Mouse (Mus musculus): ENCODE data around the gene R3hdm2.

R3hdm2 gene

GRCm38 (mm10) chr10:127519041-127519701 lies 139.0 kb downstream of the R3hdm2 start:
- DNase-seq (ENCODE audit: low spot score) = no peak

- DNase-seq (ENCODE audit: low spot score) = no peak
Observed at GRCm38 (mm10) chr10:127519903-127520713, 140.0 kb downstream of the R3hdm2 start.

- no peak for DNase-seq (ENCODE audit: low spot score)
Observed at GRCm38 (mm10) chr10:127520714-127521357, 140.7 kb downstream of the R3hdm2 start.

GRCm38 (mm10) chr10:127521611-127522080 lies 141.5 kb downstream of the R3hdm2 start:
- no peak for DNase-seq (ENCODE audit: low spot score)

DNA sequence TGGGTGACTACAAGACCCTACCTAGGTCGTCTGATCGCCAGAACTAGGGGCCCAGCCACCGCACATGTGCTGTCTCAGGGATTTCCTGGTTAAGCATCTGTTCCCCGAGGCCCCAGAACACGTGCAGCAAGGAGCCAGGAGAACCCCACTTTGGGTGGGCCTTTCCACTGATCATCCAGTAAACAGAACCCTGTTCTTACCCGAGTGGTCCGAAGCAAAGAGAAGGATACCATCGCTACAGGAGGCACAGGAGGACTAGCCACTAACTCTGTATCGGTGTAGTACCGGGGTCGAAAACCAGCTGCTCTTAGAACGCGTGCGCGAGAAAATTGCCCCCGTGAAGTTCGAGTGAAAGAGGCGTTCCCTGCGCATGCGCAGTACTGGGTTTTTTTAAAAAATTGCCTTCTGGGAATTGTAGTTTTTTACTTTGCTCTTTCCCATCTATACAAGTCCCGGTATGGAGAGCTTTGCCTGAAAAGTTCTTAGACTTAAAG lies 142.0 kb downstream of the R3hdm2 start, which contains the start of gene Shmt2:
Shmt2 (minus strand) TSS at position 357 of the 494 bp plus-strand sequence.
- DNase-seq (ENCODE audit: low spot score) = peak; percentile 76

- no peak for DNase-seq (ENCODE audit: low spot score)
Observed at GRCm38 (mm10) chr10:127524646-127525255, 144.6 kb downstream of the R3hdm2 start.

DNA sequence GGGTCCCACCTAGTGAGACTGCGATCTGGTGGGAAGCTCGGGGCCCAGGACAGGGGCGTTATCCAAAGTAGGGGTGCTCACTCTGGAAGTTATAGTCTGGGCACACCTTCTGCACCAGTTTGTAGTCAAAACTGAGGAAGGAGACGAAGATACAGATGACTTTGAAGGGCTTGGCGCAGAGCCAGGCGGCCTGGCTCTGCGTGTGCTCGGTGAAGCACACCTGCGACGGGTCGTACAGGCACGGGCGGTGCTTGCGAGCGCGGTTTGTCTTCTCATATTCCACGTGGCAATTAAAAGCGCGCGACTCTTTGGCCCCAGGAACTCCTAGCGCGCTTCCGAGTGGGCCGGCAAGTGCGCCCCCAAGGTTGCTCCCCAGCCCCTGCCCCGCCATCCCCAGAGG lies 145.9 kb downstream of the R3hdm2 start:
- DNase-seq (ENCODE audit: low spot score) = no peak

GRCm38 (mm10) chr10:127526681-127527080 lies 146.6 kb downstream of the R3hdm2 start:
- peak; percentile 56 for DNase-seq (ENCODE audit: low spot score)

- no peak for DNase-seq (ENCODE audit: low spot score)
Observed at GRCm38 (mm10) chr10:127527481-127527880, 147.4 kb downstream of the R3hdm2 start.

GRCm38 (mm10) chr10:127530945-127531344 lies 150.8 kb downstream of the R3hdm2 start:
- DNase-seq (ENCODE audit: low spot score) = no peak

- no peak for DNase-seq (ENCODE audit: low spot score)
Observed at GRCm38 (mm10) chr10:127531548-127531947, 151.4 kb downstream of the R3hdm2 start.

GRCm38 (mm10) chr10:127534036-127534928 lies 154.2 kb downstream of the R3hdm2 start, which contains the start of gene Nxph4:
Nxph4 (minus strand) TSS chr10:127534559.
- no peak for DNase-seq (ENCODE audit: low spot score)

- DNase-seq (ENCODE audit: low spot score) = no peak
Observed at GRCm38 (mm10) chr10:127534929-127535384, 154.8 kb downstream of the R3hdm2 start.

DNA sequence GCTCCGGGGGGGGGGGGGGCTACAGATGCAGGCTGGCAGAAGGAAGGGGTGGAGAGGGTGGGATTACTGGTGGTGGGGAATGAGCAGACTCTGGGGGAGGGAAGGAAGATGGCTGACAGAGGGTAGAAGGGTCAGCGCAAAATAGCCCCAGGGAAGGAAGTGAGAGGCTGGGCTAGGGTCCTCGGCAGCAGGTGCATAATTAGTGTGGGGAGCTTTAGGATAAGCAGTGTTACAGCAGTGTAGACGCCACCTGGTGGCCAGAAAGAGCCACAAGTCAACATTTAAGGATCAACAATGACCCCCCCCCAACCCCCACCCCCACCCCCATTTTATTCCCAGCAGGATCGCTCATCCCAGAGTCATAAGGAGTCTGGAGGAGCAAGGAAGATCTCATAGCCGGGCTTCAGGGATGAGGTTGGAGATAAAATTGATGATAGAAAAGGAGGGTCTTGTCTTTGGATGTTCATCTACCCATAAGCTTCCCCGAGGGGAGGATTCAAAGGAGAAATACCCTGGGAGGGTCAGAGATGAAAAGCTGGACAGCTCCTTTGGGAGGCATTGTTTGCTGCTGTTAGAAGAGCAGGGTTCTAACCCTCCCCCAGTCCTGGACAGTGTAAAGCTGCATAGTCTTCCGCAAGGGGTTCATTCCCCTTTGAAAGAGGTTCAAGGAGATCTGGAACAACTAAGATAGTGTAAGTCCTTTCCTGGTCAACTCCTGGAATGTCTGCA lies 156.6 kb downstream of the R3hdm2 start:
- DNase-seq (ENCODE audit: low spot score) = no peak

DNA sequence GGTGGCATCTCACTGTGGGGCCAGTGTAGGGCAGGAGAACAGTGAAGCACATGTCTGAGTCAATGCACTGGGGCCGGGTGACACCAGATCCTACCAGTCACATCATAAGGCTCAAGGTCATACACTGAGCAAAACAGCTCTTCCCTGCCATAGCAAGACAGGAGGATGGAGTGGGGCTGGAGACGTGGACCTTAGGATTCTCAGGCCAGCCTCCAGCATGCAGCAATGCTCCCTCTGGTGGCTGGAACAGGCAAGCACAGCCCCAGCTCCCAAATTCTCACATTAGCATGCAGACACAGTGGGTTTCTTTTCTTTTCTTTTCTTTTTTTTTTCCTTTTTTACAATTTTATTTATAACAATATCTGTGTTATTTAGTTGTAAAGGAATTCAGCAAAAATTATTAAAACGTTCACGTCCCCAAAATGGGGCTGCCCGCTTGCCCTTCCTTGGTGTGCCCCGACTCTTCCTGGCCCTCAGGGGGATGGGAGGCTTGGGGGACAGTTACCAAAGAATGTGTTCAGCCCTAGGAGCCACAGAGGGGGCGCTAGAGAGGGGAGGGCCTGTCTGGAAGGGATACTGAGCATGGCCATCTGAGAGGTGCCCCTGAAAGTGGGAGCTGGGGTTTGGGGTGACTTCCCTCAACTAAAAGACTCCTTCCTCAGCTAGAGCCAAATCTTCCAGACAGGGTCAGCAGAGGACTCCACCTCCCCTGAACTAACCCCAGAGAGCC lies 157.9 kb downstream of the R3hdm2 start:
- peak; percentile 59 for DNase-seq (ENCODE audit: low spot score)

GRCm38 (mm10) chr10:127541510-127541909 lies 161.4 kb downstream of the R3hdm2 start:
- no peak for DNase-seq (ENCODE audit: low spot score)

DNA sequence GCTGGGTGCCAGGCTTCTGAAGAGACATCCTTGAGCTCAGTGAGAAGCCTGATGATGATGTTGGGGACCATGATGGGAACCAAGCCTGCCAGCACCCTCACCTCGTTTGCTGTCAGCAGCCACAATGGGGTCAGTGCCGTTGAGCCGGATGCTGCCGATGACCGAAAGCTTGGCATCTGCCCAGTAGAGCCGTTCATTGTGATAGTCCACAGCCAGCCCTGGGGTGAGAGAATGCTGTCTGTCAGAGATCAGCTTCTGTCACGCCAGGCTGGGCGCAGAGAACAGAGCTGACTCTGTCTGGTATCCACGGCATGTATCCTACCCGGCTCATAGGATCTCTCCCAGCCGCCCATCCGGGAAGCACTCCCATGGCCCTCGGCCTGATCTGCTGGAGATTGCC lies 162.0 kb downstream of the R3hdm2 start:
- no peak for DNase-seq (ENCODE audit: low spot score)

DNA sequence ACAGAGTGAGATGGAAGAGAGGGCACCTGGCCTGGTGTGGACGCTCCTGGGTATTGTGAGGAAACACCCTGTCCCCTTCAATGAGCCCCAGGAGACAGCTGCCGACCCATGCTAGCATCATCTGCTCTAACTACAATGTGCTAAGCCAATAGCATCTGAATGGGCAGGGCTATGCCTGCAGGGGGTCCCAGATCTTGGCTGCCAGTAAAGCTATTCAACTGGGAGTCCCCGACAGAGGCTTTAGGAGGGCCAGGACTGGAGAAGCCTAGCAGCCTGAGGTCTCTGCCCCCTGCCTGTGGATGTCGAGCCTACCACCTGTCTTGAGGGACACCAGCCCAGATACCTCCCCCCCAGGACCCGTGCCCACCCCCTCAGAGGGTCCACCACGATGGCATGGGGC lies 162.6 kb downstream of the R3hdm2 start:
- DNase-seq (ENCODE audit: low spot score) = no peak

DNA sequence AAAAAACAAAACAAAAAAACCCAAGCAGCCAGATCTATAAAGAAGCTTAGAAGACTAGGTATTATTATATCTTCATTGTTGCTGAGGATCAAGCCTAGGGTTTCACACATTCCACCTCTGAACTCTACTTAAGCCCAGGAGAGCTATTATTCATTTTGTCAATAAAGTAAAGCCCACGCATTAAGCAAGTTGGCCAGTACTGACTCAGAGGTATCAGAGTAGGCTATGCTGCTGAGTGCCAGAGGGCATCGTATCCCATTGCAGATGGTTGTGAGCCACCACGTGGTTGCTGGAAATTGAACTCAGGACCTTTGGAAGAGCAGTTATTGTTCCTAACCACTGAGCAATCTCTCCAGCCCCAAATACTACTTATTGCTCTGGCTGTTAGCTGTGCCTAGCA lies 163.8 kb downstream of the R3hdm2 start:
- DNase-seq (ENCODE audit: low spot score) = no peak
